Mouse (Mus musculus) bone marrow macrophage, adult 2 months (primary cell): ENCODE measurements at regions not wholly inside any gene's neighbourhood (a gene's known extent, or its start where the extent isn't known, plus 50 kb on each side); places are given as distances from the start of the nearest gene placed in this dataset.

ENCODE experiments used
- CTCF ChIP-seq: IDR thresholded peaks from 2 replicates; pipeline ENCODE4 v1.5.1; 2012; ENCODE audit warnings: low read depth, mild to moderate bottlenecking, low read length, moderate library complexity
- POLR2A ChIP-seq: IDR thresholded peaks from 2 replicates; pipeline ENCODE4 v1.6.1; 2012; ENCODE audit warnings: mild to moderate bottlenecking, low read depth, low read length, borderline replicate concordance

GRCm38 (mm10) chr9:122487001-122487400, 135.6 kb downstream of the Abhd5 start:
- no peak for TF ChIP-seq CTCF
- TF ChIP-seq POLR2A, result no peak
